Mouse (Mus musculus) cerebellum, adult (tissue): ENCODE measurements around the gene Kcnc4.

ENCODE experiments used
- ATAC-seq: cut with Nextera tagmentation; 2 replicates; pipeline ENCODE4 v1.9.2; 2017; ENCODE audit warnings: mild to moderate bottlenecking, moderate library complexity, mixed read lengths; ENCODE audit not compliant: insufficient number of reproducible peaks, low FRiP score, low TSS enrichment

Kcnc4 gene

DNA sequence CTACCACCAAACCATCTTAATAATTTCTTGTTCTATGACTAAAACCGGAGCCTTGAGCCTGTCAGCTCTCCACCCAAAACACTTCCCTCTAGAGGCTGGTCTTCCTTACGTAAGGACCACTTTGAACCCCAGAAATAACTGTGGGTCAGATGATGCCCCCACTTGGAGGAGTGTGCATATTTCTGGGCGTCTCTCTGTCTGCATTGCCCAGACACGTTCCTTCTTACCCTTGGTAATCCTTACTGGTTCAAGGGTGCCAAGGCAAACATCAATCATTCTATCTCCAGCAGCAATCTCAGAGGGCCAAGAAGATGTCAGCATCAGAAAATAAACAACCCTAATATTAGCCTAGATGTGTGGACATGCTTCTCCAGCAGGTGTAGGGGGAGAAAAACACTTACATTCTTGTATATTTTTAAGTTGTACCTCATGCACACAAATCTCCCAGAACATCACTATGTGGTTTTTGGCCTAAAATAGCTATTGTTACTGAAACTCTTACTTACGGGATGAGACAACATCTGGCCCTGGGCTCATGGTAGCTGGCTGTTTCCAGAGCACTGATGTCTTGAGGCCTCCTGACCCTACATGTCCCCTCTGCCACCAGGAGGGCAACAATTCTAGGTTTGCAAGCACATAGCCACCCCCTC lies 59.2 kb downstream of the Kcnc4 start:
- no peak for ATAC-seq

DNA sequence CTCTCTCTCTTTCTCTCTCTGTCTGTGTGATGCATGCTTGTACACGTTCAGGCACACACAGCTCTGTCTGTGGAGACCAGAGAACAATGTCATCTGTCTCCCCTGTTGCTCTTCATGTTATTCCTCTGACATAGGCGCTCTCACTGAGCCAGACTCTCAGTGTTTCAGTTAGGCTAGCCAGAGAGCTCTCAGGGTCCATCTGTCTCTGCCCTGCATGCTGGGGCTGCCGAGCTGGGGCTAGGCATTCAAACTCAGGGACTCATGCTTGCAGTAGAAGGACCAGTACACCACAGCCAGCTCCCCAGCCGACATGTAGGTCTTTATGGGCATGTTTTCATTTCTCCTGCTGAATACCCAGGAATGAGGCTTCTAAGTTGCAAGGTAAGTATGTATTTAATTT lies 68.2 kb downstream of the Kcnc4 start:
- 0 out of 2 replicates have a peak, but pooled peaks have one; percentile 20 for ATAC-seq
